Mouse (Mus musculus) embryonic stem cell, embryonic (primary cell): ENCODE data around the gene Gm43720.

Experiments used
- CTCF ChIA-PET, 4 experiments: fragments of 300-600 bp in 2 of 4; fragments of 350-600 bp in 2 of 4; sonication (Branson Sonifier 250); formaldehyde crosslinking; loops; one replicate each; lab custom pipeline; 2022; ENCODE audit warnings: inconsistent platforms in 2 of 4; lab: Charles Lee
- POLR2A ChIA-PET, 4 experiments: fragments of 300-600 bp in 2 of 4; fragments of 350-600 bp in 2 of 4; sonication (Branson Sonifier 250); formaldehyde crosslinking; loops; one replicate each; lab custom pipeline; 2022; ENCODE audit warnings: antibody characterized with exemption in 4 of 4, inconsistent platforms in 1 of 4; lab: Charles Lee

Gm43720 gene

GRCm38 (mm10) chr5:138279585-138280424 is at the start of gene Gm43720, which contains the start of the genes Gpc2 and Stag3:
Gene Gm43720 (minus strand): TSS chr5:138279958.
Gene Gpc2 (minus strand): TSS chr5:138280005.
Gene Stag3 (plus strand): TSS chr5:138280240.
- ChIA-PET POLR2A (interaction anchor here (0.5 to 2.5 kb wide), 18 partner anchors 8 to 1201 kb away, joined by 3 to 13 read pairs (median 4); partner anchors contain the start of genes BC037034 (in 3 of the 4), Lamtor4 (in 3 of the 4), Cnpy4 (in 1 of the 4) and Taf6 (in 1 of the 4)), CTCF (interaction anchor here in 1 of 4 experiments (1.1 kb wide), 1 partner anchor 26 kb away, joined by 3 read pairs; no protein-coding TSS in a partner anchor)

- CTCF ChIA-PET: no interaction called here
- POLR2A ChIA-PET: no interaction called here
Observed at GRCm38 (mm10) chr5:138312795-138313194, 33.0 kb upstream of the Gm43720 start.

- CTCF ChIA-PET: no interaction called here
Observed at GRCm38 (mm10) chr5:138299613-138300012, 19.9 kb upstream of the Gm43720 start.

GRCm38 (mm10) chr5:138294158-138294557 is 14.4 kb upstream of the Gm43720 start:
- POLR2A ChIA-PET: no interaction called here
- CTCF ChIA-PET: no interaction called here

More at GRCm38 (mm10) chr5:138299613-138300012, 19.9 kb upstream of the Gm43720 start:
- POLR2A ChIA-PET: no interaction called here

GRCm38 (mm10) chr5:138291638-138292037 is 11.9 kb upstream of the Gm43720 start:
- ChIA-PET CTCF (no interaction called here), POLR2A (interaction anchor here in 1 of 4 experiments (0.7 kb wide), 2 partner anchors 11 to 273 kb away, joined by 3 to 4 read pairs; partner anchors contain the start of gene 1700123K08Rik)

GRCm38 (mm10) chr5:138287861-138288260 is 8.1 kb upstream of the Gm43720 start:
- CTCF ChIA-PET: interaction anchor here (0.7 to 2.2 kb wide), 9 partner anchors 16 to 371 kb away, joined by 3 to 10 read pairs (median 4); partner anchors contain the start of genes Gal3st4 (in 1 of the 4) and Lamtor4 (in 1 of the 4)
- POLR2A ChIA-PET: interaction anchor here in 1 of 4 experiments (0.5 to 0.7 kb wide), 2 partner anchors 202 to 909 kb away, joined by 3 to 4 read pairs; no protein-coding TSS in a partner anchor

DNA sequence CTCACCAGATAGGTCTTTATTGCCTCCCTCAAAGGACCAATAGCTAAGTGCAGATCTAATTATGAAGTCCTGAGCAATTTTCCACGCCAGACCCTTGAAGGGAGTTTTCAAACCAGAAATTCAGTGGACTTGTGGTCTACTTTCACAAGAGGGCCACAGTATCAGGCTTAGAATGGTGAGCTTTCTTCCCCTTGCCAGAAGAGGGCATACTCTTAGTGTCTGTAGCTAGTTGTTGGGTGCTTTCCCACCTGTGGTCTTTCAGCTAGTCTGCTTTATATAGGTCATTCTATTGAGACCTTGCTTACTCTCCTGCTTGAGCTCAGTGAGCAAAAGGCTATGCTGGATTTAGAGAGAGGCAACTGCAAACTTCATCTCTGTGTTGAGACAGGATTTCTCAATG is 3.8 kb upstream of the Gm43720 start:
- CTCF ChIA-PET: interaction anchor here (0.5 to 1.2 kb wide), 5 partner anchors 9 to 375 kb away, joined by 3 to 4 read pairs (median 3); no protein-coding TSS in a partner anchor
- POLR2A ChIA-PET: interaction anchor here in 2 of 4 experiments (0.6 to 1.3 kb wide), 3 partner anchors 8 to 28 kb away, joined by 3 read pairs; partner anchors contain the start of gene Lamtor4 (in 1 of the 2)

DNA sequence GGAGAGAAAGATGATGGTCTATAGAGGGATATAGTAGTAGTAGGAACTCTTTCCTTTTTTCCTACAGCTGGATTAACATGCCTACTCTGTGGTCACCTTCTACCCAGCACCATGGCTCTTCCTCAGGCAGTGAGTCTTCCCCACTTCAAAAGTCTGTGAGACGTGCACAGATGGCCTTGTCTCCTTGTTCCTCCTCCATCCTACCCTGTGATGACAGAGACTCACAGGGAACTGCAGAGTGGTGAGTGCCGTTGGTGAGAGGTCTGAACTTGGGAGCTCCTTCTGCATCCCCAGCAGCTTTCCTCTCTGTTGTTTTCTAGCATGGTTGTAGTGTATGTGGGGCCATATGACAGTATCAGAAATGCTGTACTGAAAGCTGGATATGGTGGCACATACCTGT is 2.0 kb upstream of the Gm43720 start:
- CTCF ChIA-PET: no interaction called here
- POLR2A ChIA-PET: interaction anchor here in 3 of 4 experiments (0.6 to 2.0 kb wide), 5 partner anchors 12 to 340 kb away, joined by 3 to 7 read pairs (median 5); partner anchors contain the start of genes A430033K04Rik (in 1 of the 3) and Lamtor4 (in 1 of the 3)

- ChIA-PET CTCF (interaction anchor here in 1 of 4 experiments (1.1 kb wide), 1 partner anchor 27 kb away, joined by 3 read pairs; no protein-coding TSS in a partner anchor), POLR2A (interaction anchor here (0.6 to 2.5 kb wide), 19 partner anchors 9 to 376 kb away, joined by 3 to 13 read pairs (median 4); partner anchors contain the start of genes Lamtor4 (in 3 of the 4), A430033K04Rik (in 2 of the 4), BC037034 (in 2 of the 4) and Zfp157 (in 2 of the 4))
Observed at GRCm38 (mm10) chr5:138280829-138281228, 1.1 kb upstream of the Gm43720 start.

GRCm38 (mm10) chr5:138280425-138280768 is 639 bp upstream of the Gm43720 start:
- ChIA-PET POLR2A (interaction anchor here (0.5 to 2.5 kb wide), 19 partner anchors 8 to 1200 kb away, joined by 3 to 13 read pairs (median 4); partner anchors contain the start of genes Lamtor4 (in 3 of the 4), BC037034 (in 2 of the 4), Zfp157 (in 2 of the 4) and A430033K04Rik (in 1 of the 4)), CTCF (interaction anchor here in 1 of 4 experiments (1.1 kb wide), 1 partner anchor 27 kb away, joined by 3 read pairs; no protein-coding TSS in a partner anchor)

- ChIA-PET POLR2A (interaction anchor here in 1 of 4 experiments (0.7 to 1.8 kb wide), 2 partner anchors 13 to 15 kb away, joined by 4 to 6 read pairs; partner anchors contain the start of gene BC037034), CTCF (no interaction called here)
Observed at GRCm38 (mm10) chr5:138277994-138278393, 1.8 kb downstream of the Gm43720 start.

- CTCF ChIA-PET: interaction anchor here (0.5 to 1.3 kb wide), 5 partner anchors 8 to 718 kb away, joined by 3 read pairs; no protein-coding TSS in a partner anchor
- POLR2A ChIA-PET: interaction anchor here in 3 of 4 experiments (0.6 to 1.6 kb wide), 10 partner anchors 8 to 22 kb away, joined by 3 to 22 read pairs (median 4); partner anchors contain the start of genes Lamtor4 (in 2 of the 3) and BC037034 (in 1 of the 3)
Observed at GRCm38 (mm10) chr5:138275216-138276050, 4.3 kb downstream of the Gm43720 start.

- ChIA-PET POLR2A (interaction anchor here in 2 of 4 experiments (0.6 kb wide), 2 partner anchors 149 to 850 kb away, joined by 3 to 5 read pairs; no protein-coding TSS in a partner anchor), CTCF (no interaction called here)
Observed at GRCm38 (mm10) chr5:138274186-138274585, 5.6 kb downstream of the Gm43720 start.

DNA sequence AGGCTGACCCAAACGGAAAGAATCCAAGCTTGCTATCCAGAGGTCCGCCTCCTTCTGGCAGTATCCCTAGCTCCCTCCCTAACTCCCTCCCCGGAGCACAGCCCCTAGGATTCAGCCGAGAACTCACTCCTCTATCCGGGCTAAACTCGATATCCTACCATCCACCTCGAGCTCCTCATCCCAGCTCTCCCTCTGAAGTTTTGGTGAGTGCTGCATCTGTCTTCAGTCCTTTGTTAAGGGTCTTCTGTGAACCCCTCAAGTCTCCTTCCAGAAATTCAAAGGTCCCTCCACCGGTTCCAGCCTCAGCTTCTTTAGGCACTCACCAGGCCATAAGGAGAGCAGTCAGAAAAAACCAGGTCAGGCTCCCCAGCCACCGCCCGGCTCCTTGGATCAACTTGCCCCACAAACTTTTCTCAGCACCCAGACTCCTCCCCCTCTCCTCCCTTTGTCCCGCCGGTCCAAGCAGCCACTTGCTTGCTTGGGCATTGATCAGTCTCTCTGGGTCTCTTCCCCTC is 7.3 kb downstream of the Gm43720 start, which contains the start of gene Gal3st4:
Gene Gal3st4 (minus strand): TSS at position 432 of the 515 bp plus-strand sequence.
- ChIA-PET POLR2A (interaction anchor here in 2 of 4 experiments (1.0 to 1.8 kb wide), 4 partner anchors 8 to 185 kb away, joined by 3 to 10 read pairs (median 4); partner anchors contain the start of genes BC037034 (in 1 of the 2) and Lamtor4 (in 1 of the 2)), CTCF (interaction anchor here (0.6 to 1.0 kb wide), 4 partner anchors 9 to 386 kb away, joined by 3 to 6 read pairs (median 4); partner anchors contain the start of gene BC037034 (in 1 of the 4))

- POLR2A ChIA-PET: interaction anchor here in 1 of 4 experiments (1.3 kb wide), 1 partner anchor 10 kb away, joined by 4 read pairs; no protein-coding TSS in a partner anchor
- CTCF ChIA-PET: no interaction called here
Observed at GRCm38 (mm10) chr5:138271232-138271631, 8.5 kb downstream of the Gm43720 start.

DNA sequence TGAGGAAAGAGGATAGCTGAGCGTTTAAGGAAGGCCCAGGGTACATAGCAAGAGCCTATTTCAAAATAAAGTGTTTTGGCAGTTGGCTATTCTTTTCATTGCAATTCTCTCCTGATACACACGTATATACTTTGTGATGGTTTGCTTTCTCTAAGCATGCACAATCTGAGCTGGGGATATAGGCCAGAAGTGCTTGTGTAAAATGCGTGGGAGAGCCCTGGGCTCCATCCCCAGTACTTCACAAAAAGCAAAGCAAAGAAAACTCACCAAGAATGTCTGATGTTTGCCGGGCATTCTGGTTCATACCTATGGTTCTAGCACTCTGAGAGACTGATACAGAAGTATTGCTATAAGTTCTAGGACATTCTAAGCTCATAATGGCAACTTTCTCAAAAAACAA is 10.8 kb downstream of the Gm43720 start:
- POLR2A ChIA-PET: interaction anchor here in 3 of 4 experiments (1.2 to 3.3 kb wide), 4 partner anchors 12 to 15 kb away, joined by 4 to 14 read pairs (median 6); partner anchors contain the start of gene Lamtor4 (in 3 of the 3)
- CTCF ChIA-PET: no interaction called here

DNA sequence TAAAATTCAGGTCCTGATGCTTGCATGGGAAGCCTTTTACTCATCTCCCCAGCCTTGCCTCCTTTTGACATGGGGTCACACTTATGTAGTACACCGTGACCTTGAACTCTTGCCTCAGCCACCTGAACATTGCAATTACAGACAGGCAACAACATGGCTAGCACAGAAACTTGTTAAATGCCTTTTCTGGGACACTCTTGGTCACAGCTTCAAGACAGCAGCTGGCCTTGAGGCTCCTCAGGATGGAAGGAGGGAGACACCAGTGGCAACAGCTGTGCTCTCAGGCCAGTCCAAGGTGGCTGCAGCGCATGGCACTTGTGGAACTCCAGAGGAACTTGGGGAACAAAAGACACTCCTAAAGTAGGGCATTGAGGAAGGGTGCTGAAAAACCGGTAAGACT is 12.6 kb downstream of the Gm43720 start:
- ChIA-PET POLR2A (interaction anchor here in 2 of 4 experiments (0.7 to 3.3 kb wide), 2 partner anchors 13 to 96 kb away, joined by 6 to 14 read pairs; partner anchors contain the start of gene Lamtor4 (in 1 of the 2)), CTCF (no interaction called here)
